Mouse (Mus musculus): Measurements from ENCODE around the gene Kdsr. TPM values are rescaled to one million over a fixed set of nuclear protein-coding genes. Genes with fewer than 3 reads are reported as not detected.
"Not testable (repeated sequence)": the region's sequence is repeated elsewhere in the genome, so short reads cannot be mapped to it uniquely, and the experiment has no call there.

The Kdsr gene
- polyA plus RNA-seq, 1 experiment from 2014 or later = 7.5 TPM

- WGBS = 78% methylated on average over 7 of the region's 7 CpGs
- H3K27me3 ChIP-seq (ENCODE audit: poor library complexity, severe bottlenecking) = peaks cover 25% of the 10 kb centered on the region
These were observed 41.8 kb downstream of the Kdsr start for GRCm38 (mm10) chr1:106717736-106718135.

GRCm38 (mm10) chr1:106717071-106717601, 42.4 kb downstream of the Kdsr start:
- Histone ChIP-seq H3K4me3 (no peak overlapping the region), H3K27ac (no peak overlapping the region), H3K27me3 (ENCODE audit: poor library complexity, severe bottlenecking) (peaks cover 31% of the 10 kb centered on the region), H3K9me3 (no peaks in the 10 kb centered on the region), H3K4me1 (peaks cover 28% of the 10 kb centered on the region), H3K36me3 (replicated peaks) (no peaks in the 10 kb centered on the region)
- peak; percentile 65 for DNase-seq (ENCODE audit: extremely low spot score, low spot score)
- 32% methylated on average over 7 of the region's 7 CpGs for WGBS

More at GRCm38 (mm10) chr1:106717736-106718135, 41.8 kb downstream of the Kdsr start:
- H3K36me3 ChIP-seq (replicated peaks); H3K27ac ChIP-seq; H3K9me3 ChIP-seq; DNase-seq (ENCODE audit: extremely low spot score, low spot score); H3K4me3 ChIP-seq: not testable (repeated sequence)
- peaks cover 22% of the 10 kb centered on the region for H3K4me1 ChIP-seq

- DNase-seq (ENCODE audit: extremely low spot score, low spot score) = no peak
- Histone ChIP-seq H3K36me3 (replicated peaks) (no peaks in the 10 kb centered on the region), H3K9me3 (no peaks in the 10 kb centered on the region), H3K4me3 (no peak overlapping the region), H3K4me1 (peaks cover 34% of the 10 kb centered on the region), H3K27me3 (ENCODE audit: poor library complexity, severe bottlenecking) (peaks cover 35% of the 10 kb centered on the region), H3K27ac (no peak overlapping the region)
- 88% methylated on average over 3 of the region's 3 CpGs for WGBS
These were observed 43.4 kb downstream of the Kdsr start for GRCm38 (mm10) chr1:106716141-106716540.

- no peaks in the 10 kb centered on the region for H3K9me3 ChIP-seq
- no peak for DNase-seq (ENCODE audit: extremely low spot score, low spot score)
- 86% methylated on average over 13 of the region's 13 CpGs for WGBS
- H3K4me1 ChIP-seq = peaks cover 34% of the 10 kb centered on the region
- H3K27me3 ChIP-seq (ENCODE audit: poor library complexity, severe bottlenecking) = peaks cover 35% of the 10 kb centered on the region
- no peak overlapping the region for H3K27ac ChIP-seq
- H3K36me3 ChIP-seq (replicated peaks) = no peaks in the 10 kb centered on the region
- H3K4me3 ChIP-seq = no peak overlapping the region
These were observed 44.1 kb downstream of the Kdsr start for GRCm38 (mm10) chr1:106715111-106716083.

- H3K27me3 ChIP-seq (ENCODE audit: poor library complexity, severe bottlenecking) = peaks cover 35% of the 10 kb centered on the region
- H3K36me3 ChIP-seq (replicated peaks) = no peaks in the 10 kb centered on the region
- peak; percentile 57 for DNase-seq (ENCODE audit: extremely low spot score, low spot score)
- peaks cover 34% of the 10 kb centered on the region for H3K4me1 ChIP-seq
- WGBS = 8% methylated on average over 21 of the region's 21 CpGs
- no peaks in the 10 kb centered on the region for H3K9me3 ChIP-seq
- H3K27ac ChIP-seq = peak overlapping the region; percentile 95
- H3K4me3 ChIP-seq = peak overlapping the region; percentile 77
These were observed 45.0 kb downstream of the Kdsr start for GRCm38 (mm10) chr1:106714530-106714981.

GRCm38 (mm10) chr1:106713621-106714529, 45.7 kb downstream of the Kdsr start, which contains the start of gene Bcl2:
Gene Bcl2 (minus strand): TSS chr1:106714274.
- WGBS = under 1% methylated on average over 89 of the region's 95 CpGs

GRCm38 (mm10) chr1:106712330-106712729, 47.2 kb downstream of the Kdsr start:
- WGBS = 13% methylated on average over 22 of the region's 22 CpGs
- 0 out of 2 replicates have a peak overlapping the region, but pooled peaks have one; percentile 17 for H3K27ac ChIP-seq

More at GRCm38 (mm10) chr1:106713621-106714529, 45.7 kb downstream of the Kdsr start, which contains the start of gene Bcl2:
- Histone ChIP-seq H3K27ac (peak within 1 kb of the TSS; percentile 95), H3K27me3 (ENCODE audit: poor library complexity, severe bottlenecking) (peaks cover 35% of the 10 kb centered on the region), H3K9me3 (no peaks in the 10 kb centered on the region), H3K36me3 (replicated peaks) (no peaks in the 10 kb centered on the region), H3K4me1 (peaks cover 34% of the 10 kb centered on the region), H3K4me3 (peak within 1 kb of the TSS; percentile 77)
- peak; percentile 75 for DNase-seq (ENCODE audit: extremely low spot score, low spot score)

GRCm38 (mm10) chr1:106711356-106712125, 48.0 kb downstream of the Kdsr start:
- H3K27ac ChIP-seq = no peak overlapping the region
- WGBS = 79% methylated on average over 12 of the region's 12 CpGs
- no peaks in the 10 kb centered on the region for H3K9me3 ChIP-seq
- H3K36me3 ChIP-seq (replicated peaks) = no peaks in the 10 kb centered on the region
- H3K27me3 ChIP-seq (ENCODE audit: poor library complexity, severe bottlenecking) = peaks cover 29% of the 10 kb centered on the region
- no peak for DNase-seq (ENCODE audit: extremely low spot score, low spot score)
- H3K4me3 ChIP-seq = peak overlapping the region; percentile 77
- H3K4me1 ChIP-seq = peaks cover 31% of the 10 kb centered on the region

More at GRCm38 (mm10) chr1:106712330-106712729, 47.2 kb downstream of the Kdsr start:
- Histone ChIP-seq H3K27me3 (ENCODE audit: poor library complexity, severe bottlenecking) (peaks cover 35% of the 10 kb centered on the region), H3K4me1 (peaks cover 34% of the 10 kb centered on the region), H3K36me3 (replicated peaks) (no peaks in the 10 kb centered on the region), H3K4me3 (peak overlapping the region; percentile 77), H3K9me3 (no peaks in the 10 kb centered on the region)
- DNase-seq (ENCODE audit: extremely low spot score, low spot score) = peak; percentile 43

GRCm38 (mm10) chr1:106710202-106710601, 49.3 kb downstream of the Kdsr start:
- 91% methylated on average over 7 of the region's 7 CpGs for WGBS

GRCm38 (mm10) chr1:106707036-106707880, 52.3 kb downstream of the Kdsr start:
- no peak for DNase-seq (ENCODE audit: extremely low spot score, low spot score)
- H3K27ac ChIP-seq = no peak overlapping the region
- peaks cover 5% of the 10 kb centered on the region for H3K27me3 ChIP-seq (ENCODE audit: poor library complexity, severe bottlenecking)
- no peaks in the 10 kb centered on the region for H3K36me3 ChIP-seq (replicated peaks)
- H3K9me3 ChIP-seq = no peaks in the 10 kb centered on the region
- H3K4me3 ChIP-seq = no peak overlapping the region
- peaks cover 22% of the 10 kb centered on the region for H3K4me1 ChIP-seq
- 79% methylated on average over 6 of the region's 6 CpGs for WGBS

More at GRCm38 (mm10) chr1:106710202-106710601, 49.3 kb downstream of the Kdsr start:
- H3K9me3 ChIP-seq = no peaks in the 10 kb centered on the region
- no peak overlapping the region for H3K4me3 ChIP-seq
- no peak overlapping the region for H3K27ac ChIP-seq
- no peak for DNase-seq (ENCODE audit: extremely low spot score, low spot score)
- H3K27me3 ChIP-seq (ENCODE audit: poor library complexity, severe bottlenecking) = peaks cover 16% of the 10 kb centered on the region
- no peaks in the 10 kb centered on the region for H3K36me3 ChIP-seq (replicated peaks)
- peaks cover 31% of the 10 kb centered on the region for H3K4me1 ChIP-seq

- Histone ChIP-seq H3K36me3 (replicated peaks) (no peaks in the 10 kb centered on the region), H3K27ac (no peak overlapping the region), H3K9me3 (no peaks in the 10 kb centered on the region), H3K27me3 (ENCODE audit: poor library complexity, severe bottlenecking) (no peaks in the 10 kb centered on the region), H3K4me1 (peaks cover 24% of the 10 kb centered on the region), H3K4me3 (no peak overlapping the region)
- DNase-seq (ENCODE audit: extremely low spot score, low spot score) = no peak
- 76% methylated on average over 3 of the region's 3 CpGs for WGBS
These were observed 56.3 kb downstream of the Kdsr start for GRCm38 (mm10) chr1:106703183-106703582.
